Mouse (Mus musculus): Measurements from ENCODE around the gene Tarbp1. TPM values are rescaled to one million over a fixed set of nuclear protein-coding genes. Genes with fewer than 3 reads are reported as not detected.

The Tarbp1 gene
- polyA plus RNA-seq (2017; shearing (Covaris generic)): 2.1 TPM

DNA sequence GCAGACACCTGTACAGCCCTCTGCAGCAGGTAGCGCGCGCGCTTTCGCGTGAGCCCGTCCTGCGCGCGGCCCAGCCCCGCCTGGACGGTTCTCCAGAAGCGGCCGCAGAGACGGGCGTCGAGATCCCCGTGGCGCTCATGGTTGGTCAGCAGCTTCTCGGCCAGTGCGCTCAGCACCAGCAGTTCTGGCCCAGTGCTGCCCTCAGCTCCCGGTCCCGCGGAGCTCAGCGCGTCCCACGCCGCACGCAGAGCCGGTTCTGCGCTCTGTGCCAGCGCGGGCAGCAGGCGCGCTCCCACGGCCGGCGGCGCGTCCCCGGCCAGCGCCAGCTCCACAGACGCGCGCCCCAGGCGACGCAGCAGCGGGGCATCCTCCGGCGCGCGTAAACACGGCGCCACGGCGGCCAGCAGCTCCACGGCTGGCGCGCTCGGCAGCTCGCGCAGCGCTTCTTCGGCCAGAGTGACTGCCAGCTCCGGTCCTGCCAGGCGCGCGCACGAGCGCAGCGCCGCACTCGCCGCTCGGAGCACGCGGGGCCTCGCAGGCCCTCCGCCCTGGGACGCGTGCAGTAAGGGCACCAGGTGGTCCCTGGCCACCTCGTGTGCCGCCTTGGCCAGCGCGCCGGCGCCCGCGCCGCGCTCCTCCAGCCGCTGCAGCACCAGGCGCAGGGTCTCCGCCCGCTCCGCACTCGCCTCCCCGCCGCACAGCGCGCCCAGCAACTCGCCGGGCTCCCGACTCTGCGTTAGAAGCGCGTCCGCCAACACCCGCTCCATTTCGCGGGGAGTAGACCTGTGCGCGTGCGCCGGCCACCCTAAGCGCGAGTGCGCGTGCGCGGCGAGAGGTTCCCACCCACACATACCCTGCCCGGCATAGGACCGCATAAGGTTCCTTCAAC is at the start of gene Tarbp1:
Gene Tarbp1, minus strand, starts transcription at position 767 of the 889 bp plus-strand sequence.

DNA sequence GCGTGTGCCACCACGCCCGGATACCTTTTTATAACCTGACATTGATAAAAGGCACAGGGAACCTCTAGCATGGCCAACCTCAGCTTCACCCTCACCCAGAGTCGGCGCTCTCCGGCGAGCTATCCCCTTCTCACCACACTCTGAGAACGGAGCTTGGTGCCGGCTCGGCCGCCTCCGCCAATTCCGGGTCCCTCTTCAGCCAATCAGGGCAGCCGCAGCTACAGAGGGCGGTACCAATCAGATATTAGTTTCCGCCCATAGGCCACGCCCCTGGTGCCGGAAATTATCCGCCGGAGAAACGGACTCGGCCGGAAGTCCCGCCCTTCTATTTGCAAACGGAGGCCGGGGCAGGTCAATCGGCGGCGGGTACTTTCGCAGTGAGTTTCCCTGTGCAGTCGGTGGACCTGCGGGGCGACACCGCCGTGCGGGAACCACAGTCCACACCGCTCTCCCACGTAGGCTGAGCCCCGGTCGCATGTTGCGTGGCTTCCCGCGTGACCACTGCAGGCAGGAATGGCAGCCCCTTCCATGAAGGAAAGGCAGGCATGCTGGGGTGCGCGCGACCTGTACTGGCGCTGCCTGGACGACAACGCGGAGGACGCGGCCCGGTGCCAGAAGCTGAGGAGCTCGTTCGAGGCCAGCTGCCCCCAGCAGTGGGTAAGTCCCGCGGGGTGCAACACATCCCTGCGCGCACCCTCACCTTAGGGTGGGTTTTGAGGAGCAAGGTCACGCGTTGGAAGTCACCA is 52.5 kb downstream of the Tarbp1 start, which contains the start of gene Coa6:
Gene Coa6, plus strand, starts transcription at position 342 of the 746 bp plus-strand sequence.

Other genes with a start within 250 kb of the Tarbp1 start
- not detected for gene Slc35f3, start 176.5 kb downstream of the Tarbp1 start, polyA plus RNA-seq (2017; shearing (Covaris generic))
- 59.4 TPM for gene Coa6, start 52.5 kb downstream of the Tarbp1 start, polyA plus RNA-seq (2017; shearing (Covaris generic))
- gene Irf2bp2, start 118.9 kb upstream of the Tarbp1 start, polyA plus RNA-seq (2017; shearing (Covaris generic)): 5.7 TPM

Data from activated CD4-positive, CD25-positive, alpha-beta regulatory T cell, adult 9 weeks (primary cell).